Mouse (Mus musculus) olfactory bulb, adult 2 months (tissue): ENCODE results near the gene Sub1.

Source experiments
- CTCF ChIP-seq: fragments of 200-500 bp; IDR thresholded peaks from 2 replicates; pipeline ENCODE4 v1.5.1; 2012; ENCODE audit warnings: low read depth, mild to moderate bottlenecking, low read length, moderate library complexity; ENCODE audit not compliant: insufficient read depth
- POLR2A ChIP-seq: fragments of 200-500 bp; IDR thresholded peaks from 2 replicates; pipeline ENCODE4 v1.6.1; 2012; ENCODE audit warnings: mild to moderate bottlenecking, low read depth, low read length, moderate library complexity; ENCODE audit not compliant: insufficient read depth

GRCm38 (mm10) chr15:12040407-12040710 lies 43.6 kb upstream of the Sub1 start:
- TF ChIP-seq POLR2A (no peak), CTCF (no peak)
